10 mouse cellular contexts compared by ENCODE assay signal in the genomic region with DNA sequence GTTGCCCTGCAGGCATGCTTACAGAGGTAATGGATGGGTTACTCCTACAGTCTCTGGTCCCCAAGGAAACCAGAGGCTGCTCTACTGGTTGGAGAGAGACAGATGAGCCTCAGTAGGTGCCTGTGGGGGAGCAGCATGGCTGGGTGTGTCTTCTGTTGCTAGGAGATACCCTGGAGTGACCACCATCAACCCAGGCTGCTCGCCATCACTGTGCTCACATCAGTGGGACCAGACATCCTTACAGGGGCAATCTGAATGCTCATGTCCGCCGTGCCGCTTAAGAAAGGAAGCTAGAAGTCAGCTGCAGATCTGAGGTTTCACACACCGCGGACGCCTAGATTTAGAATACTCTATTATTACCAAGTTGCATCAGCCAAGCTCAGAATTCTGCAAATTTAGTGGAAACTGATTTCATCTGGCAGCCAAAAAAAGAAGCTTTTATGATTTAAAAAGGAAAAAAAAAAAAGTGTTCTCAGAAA. TPM values are rescaled to one million over a fixed set of nuclear protein-coding genes. Genes with fewer than 3 reads are reported as not detected.
A peak's percentile ranks its signal among the peaks of the same experiment; 100 is the strongest.
DNase-seq lines count a peak whose midpoint lies in the region; ATAC-seq and TF ChIP-seq lines count a peak whose summit lies in the region.
"Had no signal": no experiment of that assay in that cellular context is flagged by ENCODE, and none has a peak within 500 bp of the region (broad histone marks: within the 10 kb centered on the region; RNA-seq: fewer than 3 reads in every experiment).

No protein-coding gene starts in this region.

- no peak overlapping the region for H3K4me3 ChIP-seq in midbrain, embryonic 12.5 days
- H3K4me3 ChIP-seq in midbrain, embryonic 15.5 days, result no peak overlapping the region
- no peak overlapping the region for H3K4me3 ChIP-seq in thymus, adult 2 months (ENCODE audit: control insufficient read depth, insufficient read depth, low read length)
- H3K4me3 ChIP-seq: erythroblast, embryonic 14.5 days; heart, embryonic 15.5 days had no signal

- no peak overlapping the region for H3K27ac ChIP-seq in midbrain, embryonic 12.5 days (replicated peaks)
- H3K27ac ChIP-seq in midbrain, embryonic 15.5 days, result no peak overlapping the region
- no peak overlapping the region for H3K27ac ChIP-seq in thymus, adult 2 months (ENCODE audit: control insufficient read depth, insufficient read depth, low read length)
- H3K27ac ChIP-seq: heart, embryonic 15.5 days had no signal

- no peaks in the 10 kb centered on the region for H3K36me3 ChIP-seq in midbrain, embryonic 12.5 days
- no peaks in the 10 kb centered on the region for H3K36me3 ChIP-seq in midbrain, embryonic 15.5 days (replicated peaks)
- H3K36me3 ChIP-seq in thymus, adult 2 months (ENCODE audit: control insufficient read depth, insufficient read depth, low read length), result no peaks in the 10 kb centered on the region
- H3K36me3 ChIP-seq: heart, embryonic 15.5 days had no signal

- no peaks in the 10 kb centered on the region for H3K27me3 ChIP-seq in midbrain, embryonic 12.5 days
- H3K27me3 ChIP-seq in midbrain, embryonic 15.5 days (replicated peaks), result no peaks in the 10 kb centered on the region
- no peaks in the 10 kb centered on the region for H3K27me3 ChIP-seq in thymus, adult 2 months (ENCODE audit: control insufficient read depth, insufficient read depth, low read length)
- H3K27me3 ChIP-seq: heart, embryonic 15.5 days had no signal

- no peak overlapping the region for H3K9ac ChIP-seq in midbrain, embryonic 12.5 days (replicated peaks)
- H3K9ac ChIP-seq in midbrain, embryonic 15.5 days, result no peak overlapping the region
- H3K9ac ChIP-seq: heart, embryonic 15.5 days had no signal

- peak; percentile 52 to 66 for DNase-seq in frontal cortex, postnatal 36 days (ENCODE audit: low spot score in 2 of 2)
- peak; percentile 61 for DNase-seq in mesoderm, embryonic 11.5 days (ENCODE audit: low read depth, low spot score)
- DNase-seq in telencephalon, adult 2 months (ENCODE audit: low read depth, low spot score), result peak; percentile 75
- no peak for DNase-seq in spleen, postnatal 36 days (ENCODE audit: low spot score in 2 of 2)
- no peak for DNase-seq in thymus, adult 2 months
- DNase-seq in thymus, postnatal 25 days, result no peak

- WGBS in midbrain, embryonic 12.5 days, result 77% methylated on average over 7 of the region's 7 CpGs
- 73% methylated on average over 7 of the region's 7 CpGs for WGBS in midbrain, embryonic 15.5 days
- WGBS in thymus, adult 2 months, result 68% methylated on average over 7 of the region's 7 CpGs

- peak; percentile 48; the same call in 1 of the 2 replicates for ATAC-seq in midbrain, embryonic 12.5 days (ENCODE audit: low FRiP score, low read depth)
- ATAC-seq in midbrain, embryonic 15.5 days (replicated peaks), result no peak

- no peak for TF ChIP-seq CTCF in thymus, adult 2 months (IDR thresholded peaks at IDR 0.05; ENCODE audit: borderline replicate concordance, control insufficient read depth, extremely low read depth, insufficient read depth, low read length, poor library complexity)

- TF ChIP-seq POLR2A in thymus, adult 2 months (IDR thresholded peaks at IDR 0.05; ENCODE audit: control insufficient read depth, extremely low read depth, insufficient read depth, low read length, poor library complexity), result no peak

- no peak overlapping the region for H3K4me2 ChIP-seq in midbrain, embryonic 12.5 days (replicated peaks)
- no peak overlapping the region for H3K4me2 ChIP-seq in midbrain, embryonic 15.5 days
- H3K4me2 ChIP-seq: heart, embryonic 15.5 days had no signal

- peaks cover 15% of the 10 kb centered on the region for H3K4me1 ChIP-seq in midbrain, embryonic 12.5 days
- H3K4me1 ChIP-seq in midbrain, embryonic 15.5 days, result no peaks in the 10 kb centered on the region
- no peaks in the 10 kb centered on the region for H3K4me1 ChIP-seq in thymus, adult 2 months (replicated peaks; ENCODE audit: control insufficient read depth, insufficient read depth, low read length)
- H3K4me1 ChIP-seq: heart, embryonic 15.5 days had no signal

- no peaks in the 10 kb centered on the region for H3K9me3 ChIP-seq in midbrain, embryonic 12.5 days
- no peaks in the 10 kb centered on the region for H3K9me3 ChIP-seq in midbrain, embryonic 15.5 days
- H3K9me3 ChIP-seq: heart, embryonic 15.5 days had no signal

RNA-seq across cellular contexts. Expression of gene Plekhm3, which starts 21.7 kb away (rescaled TPM):
- 12.1 and 13.1 TPM in 2 replicates for polyA plus RNA-seq in midbrain, embryonic 12.5 days (2016; fragmentation: Nextera tagmentation; extraction: Ambion mirVana)
- 12.4 and 12.5 TPM in 2 replicates for polyA plus RNA-seq in midbrain, embryonic 15.5 days (2015; fragmentation: Nextera tagmentation; extraction: Ambion mirVana)
- 4.4 and 4.8 TPM in 2 replicates for polyA plus RNA-seq in thymus, adult 2 months (2012; rRNA removed)

RNA-seq across cellular contexts. Expression of gene Akr1cl, which starts 54.2 kb away (rescaled TPM):
- polyA plus RNA-seq in midbrain, embryonic 12.5 days (2016; fragmentation: Nextera tagmentation; extraction: Ambion mirVana), result 0.20 TPM in 1 of 2 replicates, not detected in the other
- not detected in 2 replicates for polyA plus RNA-seq in midbrain, embryonic 15.5 days (2015; fragmentation: Nextera tagmentation; extraction: Ambion mirVana)
- 0.15 and 0.20 TPM in 2 replicates for polyA plus RNA-seq in thymus, adult 2 months (2012; rRNA removed)
- polyA plus RNA-seq: erythroblast, embryonic 14.5 days had no signal

Comparison
In these comparisons a context has a peak if more than half of its experiments do, and no peak if none do; other contexts are left out.
1. DNase-seq: peak in frontal cortex, postnatal 36 days (2 of 2), mesoderm, embryonic 11.5 days (single experiment) and telencephalon, adult 2 months (single experiment); none in spleen, postnatal 36 days (0 of 2), thymus, adult 2 months (single experiment) and thymus, postnatal 25 days (single experiment).